Mouse (Mus musculus): ENCODE data around the gene Fam222a.

The Fam222a gene

GRCm38 (mm10) chr5:114657426-114657825 is 89.6 kb downstream of the Fam222a start:
- no peak for DNase-seq (ENCODE audit: low spot score)

- no peak for DNase-seq (ENCODE audit: low spot score)
These were observed 90.4 kb downstream of the Fam222a start, which contains the start of gene Trpv4 for GRCm38 (mm10) chr5:114658255-114658654. Gene Trpv4, minus strand, starts transcription at chr5:114658421.

GRCm38 (mm10) chr5:114661029-114661428 is 93.2 kb downstream of the Fam222a start:
- DNase-seq (ENCODE audit: low spot score) = no peak

Measured in testis, postnatal 14 days (tissue).